Mouse (Mus musculus) T-helper 2 cell (primary cell): Measurements from ENCODE around the gene Eva1b.

Experiments used
- in situ Hi-C: fragments of 300-600 bp; cut with MboI, MseI; formaldehyde crosslinking; loops from one replicate; pipeline ENCODE4 v1.15.1; 2025; ENCODE audit warnings: high pct_unique_total_duplicates

Gene Eva1b

GRCm38 (mm10) chr4:126194916-126195315 is 47.4 kb downstream of the Eva1b start:
- in situ Hi-C loops = loop anchor here (10.0 kb wide), 1 partner anchor 1260 kb away; the partner anchor contains the start of genes 9930104L06Rik and Cdca8

- in situ Hi-C loops = loop anchor here (10.0 kb wide), 1 partner anchor 1263 kb away; the partner anchor contains the start of genes 9930104L06Rik and Cdca8
Observed at GRCm38 (mm10) chr4:126197485-126197884, 49.9 kb downstream of the Eva1b start.
